Mouse (Mus musculus): Measurements from ENCODE around the gene Fbxo6.

Fbxo6 gene

DNA sequence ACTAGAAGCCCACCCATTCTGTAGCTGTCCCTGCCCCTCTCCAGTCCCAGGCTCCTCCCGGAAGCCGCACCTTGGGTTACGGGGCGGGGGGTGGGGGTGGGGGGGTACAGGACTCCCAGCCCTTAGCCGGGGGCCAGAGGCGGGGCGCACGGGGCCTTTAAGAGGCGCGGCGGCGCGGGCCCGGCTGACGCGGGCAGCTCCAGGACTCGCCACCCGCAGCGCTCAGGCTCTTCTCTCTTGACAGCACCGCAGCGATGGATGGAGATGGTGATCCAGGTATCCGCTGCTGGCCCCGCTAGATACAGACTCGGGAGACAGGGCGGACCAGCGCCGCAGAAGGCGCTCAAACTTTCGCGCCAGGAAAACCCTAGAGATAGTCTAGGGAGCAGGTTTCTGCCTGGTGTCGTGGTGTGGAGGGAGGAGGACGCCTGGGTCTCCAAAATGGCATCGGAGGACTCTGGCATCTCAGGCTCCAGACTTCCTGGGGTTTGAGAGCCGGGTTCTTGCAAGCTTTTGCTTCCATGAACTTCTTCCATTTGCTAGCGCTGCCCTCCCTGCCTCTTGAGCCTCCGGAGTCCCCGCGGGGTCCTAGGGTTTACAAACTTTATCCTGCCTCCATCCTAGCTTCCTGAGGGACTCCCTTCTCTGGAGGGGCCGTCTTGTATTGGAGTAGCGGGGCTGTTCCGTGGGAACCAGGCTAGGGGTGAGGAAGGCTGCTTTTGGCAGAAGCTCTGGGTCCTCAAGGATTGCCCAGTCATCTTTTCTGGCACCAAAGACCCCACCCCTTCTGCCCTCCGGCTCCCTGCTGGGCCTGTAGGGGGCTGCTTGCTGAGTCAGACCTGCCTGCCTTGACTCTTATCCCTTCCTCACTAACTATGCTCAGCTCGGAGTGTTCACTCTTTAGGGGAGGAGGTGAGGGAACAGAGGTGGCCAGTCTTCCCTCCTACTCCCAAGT lies 8.8 kb upstream of the Fbxo6 start, which contains the start of the genes Fbxo44 and Fbxo2:
Fbxo44 (minus strand) TSS at position 47 of the 955 bp plus-strand sequence.
Fbxo2 (plus strand) TSS at position 186 of the 955 bp plus-strand sequence.
- DNase-seq: peak; percentile 52

DNA sequence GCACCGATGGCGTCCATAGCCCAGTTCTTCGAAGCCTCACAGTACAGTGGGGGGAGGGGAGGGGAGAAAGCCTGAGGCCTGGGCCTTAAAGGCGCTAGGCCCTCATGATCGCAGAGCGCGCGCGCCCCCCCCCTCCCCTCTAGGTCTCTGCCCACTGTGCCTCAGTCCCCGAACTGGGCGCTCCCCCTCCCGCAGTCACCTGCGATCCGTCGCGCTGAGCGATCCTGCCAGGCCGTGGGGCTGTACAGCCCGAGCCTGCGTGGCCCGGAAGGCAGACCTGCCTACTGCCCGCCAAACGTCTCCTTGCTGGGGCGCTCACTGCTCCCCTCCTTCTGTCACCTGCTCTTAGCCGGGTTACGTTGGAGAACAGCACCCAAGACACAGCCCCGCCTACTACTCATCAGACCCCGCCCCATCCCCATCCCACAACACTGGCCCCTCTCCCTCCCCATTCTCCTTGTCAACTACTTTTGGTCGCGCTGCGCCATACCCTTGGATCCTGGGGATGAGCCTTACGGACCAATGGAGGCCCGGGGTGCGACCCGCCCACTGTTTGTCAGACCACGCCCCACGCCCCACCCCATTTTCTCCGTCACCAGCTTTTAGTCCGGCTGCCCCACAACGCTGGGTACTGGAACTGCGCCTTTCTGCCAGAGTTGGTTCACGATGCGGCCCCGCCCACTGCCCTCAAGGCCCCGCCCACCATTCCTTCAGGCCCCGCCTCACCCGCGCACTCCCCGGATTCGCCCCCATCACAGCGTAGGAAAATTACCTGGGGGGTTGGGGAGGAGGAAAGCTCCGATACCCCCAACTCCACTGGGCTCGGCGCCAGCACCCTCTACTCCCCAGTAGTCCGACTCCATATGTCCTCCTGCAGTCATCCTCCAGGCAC lies 7.8 kb upstream of the Fbxo6 start:
- DNase-seq: peak; percentile 93

DNA sequence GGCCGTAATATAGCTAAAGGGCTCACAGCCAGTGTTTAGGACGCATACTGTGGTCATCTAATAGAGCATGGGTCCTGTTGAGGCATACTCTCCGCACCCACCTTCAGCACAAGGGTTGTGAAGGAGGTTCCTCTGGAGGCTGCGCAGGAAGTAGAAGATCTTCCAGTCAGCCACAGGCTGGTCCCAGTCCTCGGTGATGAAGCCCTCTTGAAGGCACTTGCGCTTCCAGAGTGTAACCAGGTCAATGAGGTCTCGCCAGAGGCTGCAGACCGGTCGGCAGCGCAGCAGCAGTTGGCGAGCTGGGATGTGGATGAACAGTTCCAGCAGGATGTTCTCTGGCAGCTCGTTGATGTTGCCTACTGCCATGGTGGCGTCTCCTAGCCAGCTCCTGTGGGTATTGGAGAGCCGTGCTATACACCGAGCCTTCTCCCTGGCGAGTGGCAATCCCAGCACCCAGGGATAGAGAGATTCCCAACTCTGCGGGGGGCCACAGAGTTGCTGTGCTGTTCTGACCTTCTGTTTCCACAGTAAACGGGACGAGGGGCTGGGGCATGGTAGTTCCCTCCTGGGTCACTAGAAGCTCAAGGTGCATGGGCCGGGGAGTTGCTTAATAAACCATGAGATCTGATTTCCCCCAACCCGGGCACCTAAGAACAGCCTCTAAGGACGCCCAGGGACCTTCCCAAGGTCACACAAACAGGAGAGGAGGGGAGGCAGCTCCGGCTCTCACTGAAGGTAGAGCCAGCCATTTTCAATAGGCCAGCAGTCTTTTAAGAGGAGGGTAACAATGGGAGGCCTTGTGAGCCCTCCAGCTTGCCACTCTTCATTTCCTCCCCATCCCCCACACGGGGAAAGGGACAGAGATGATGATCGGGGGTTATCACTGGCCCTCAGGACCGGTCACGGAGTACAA lies 6.8 kb upstream of the Fbxo6 start:
- peak; percentile 49 for DNase-seq

DNA sequence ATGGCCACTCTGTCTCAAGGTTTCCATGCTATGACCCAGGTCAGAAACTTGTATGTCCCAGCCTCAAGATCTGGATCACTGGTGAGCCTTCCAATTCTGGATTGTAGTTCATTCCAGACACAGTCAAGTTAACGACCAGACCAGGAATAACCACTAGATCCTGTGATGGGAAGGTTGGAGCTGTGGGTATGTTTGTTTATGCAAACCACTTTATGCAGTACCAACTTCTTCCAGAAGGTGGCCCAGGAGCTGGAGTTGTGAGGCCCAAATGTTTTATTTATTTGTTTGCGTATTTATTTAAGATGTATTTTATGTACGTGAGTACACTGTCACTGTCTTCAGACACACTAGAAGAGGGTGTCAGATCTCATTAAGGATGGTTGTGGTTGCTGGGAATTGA lies 3.0 kb upstream of the Fbxo6 start:
- DNase-seq: peak; percentile 55

DNA sequence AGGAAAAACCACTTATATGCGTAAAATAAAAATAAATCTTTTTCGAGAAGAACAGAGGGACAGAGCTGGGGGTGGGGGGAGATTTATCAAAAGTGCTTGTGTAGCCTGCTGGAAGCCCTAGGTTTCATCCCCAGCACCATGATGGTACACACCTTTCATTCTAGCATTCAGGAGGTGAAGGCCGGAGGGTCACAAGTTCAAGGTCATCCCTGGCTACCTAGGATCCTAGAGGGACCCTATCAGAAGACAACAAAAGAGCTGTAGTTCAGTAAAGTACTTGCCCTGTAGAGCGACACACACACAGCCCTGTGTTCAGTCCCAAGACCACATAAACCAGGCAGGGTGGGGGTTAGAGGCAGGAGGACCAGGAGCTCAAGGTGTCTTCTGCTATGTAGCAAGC lies 2.1 kb upstream of the Fbxo6 start:
- no peak for DNase-seq

DNA sequence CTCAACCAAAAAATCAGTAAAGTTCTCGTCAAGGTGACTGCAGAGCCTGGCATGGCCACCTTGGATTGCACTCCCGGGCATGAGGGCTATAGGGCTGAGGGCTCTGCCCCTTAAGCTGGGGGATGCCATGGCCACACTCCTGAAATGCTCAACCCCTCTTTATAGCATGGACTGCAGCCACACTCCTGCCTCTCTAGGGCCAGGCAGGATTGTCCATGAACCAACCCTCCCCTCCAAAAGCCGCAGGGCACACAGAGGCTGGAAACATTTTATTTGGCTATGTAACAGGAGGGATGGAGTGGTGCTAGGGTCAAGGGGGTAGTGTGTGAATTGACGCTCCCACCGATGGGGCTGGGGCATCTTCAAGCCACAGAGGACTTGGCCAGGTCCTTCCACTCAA lies 607 bp upstream of the Fbxo6 start:
- no peak for DNase-seq

DNA sequence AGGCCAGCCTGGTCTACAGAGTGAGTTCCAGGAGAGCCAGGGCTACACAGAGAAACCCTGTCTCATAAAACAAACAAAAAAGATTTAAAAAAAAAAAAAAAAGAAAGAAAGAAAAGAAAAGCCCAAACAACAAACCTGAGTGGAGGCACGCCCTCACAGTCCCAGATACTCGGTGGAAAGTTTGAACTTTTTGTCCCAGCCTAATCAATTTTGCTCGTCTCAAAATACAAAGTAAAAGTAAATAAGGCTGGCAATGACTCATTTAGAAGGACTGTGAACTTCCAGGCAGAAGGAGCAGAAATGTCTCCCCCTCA lies 1.0 kb downstream of the Fbxo6 start:
- no peak for DNase-seq

DNA sequence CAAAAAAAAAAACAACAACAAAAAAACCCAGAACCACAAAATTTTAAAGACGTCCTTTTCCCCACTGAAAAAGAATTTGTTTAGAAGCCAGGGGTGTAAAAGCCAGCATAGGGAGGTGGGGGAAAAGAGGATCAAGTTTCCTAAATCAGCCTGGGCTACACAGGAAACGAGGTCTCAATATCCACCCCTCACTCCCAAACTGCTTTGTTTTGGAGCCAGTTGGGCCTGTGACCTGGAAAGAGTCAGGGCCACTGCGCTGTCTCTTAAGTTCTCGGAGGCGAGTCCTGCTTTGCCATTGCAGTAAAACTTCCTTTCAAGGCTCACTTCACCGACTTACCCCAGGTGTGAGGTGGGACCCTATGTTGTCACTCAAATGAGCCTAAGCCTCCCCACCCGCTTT lies 1.7 kb downstream of the Fbxo6 start:
- no peak for DNase-seq

DNA sequence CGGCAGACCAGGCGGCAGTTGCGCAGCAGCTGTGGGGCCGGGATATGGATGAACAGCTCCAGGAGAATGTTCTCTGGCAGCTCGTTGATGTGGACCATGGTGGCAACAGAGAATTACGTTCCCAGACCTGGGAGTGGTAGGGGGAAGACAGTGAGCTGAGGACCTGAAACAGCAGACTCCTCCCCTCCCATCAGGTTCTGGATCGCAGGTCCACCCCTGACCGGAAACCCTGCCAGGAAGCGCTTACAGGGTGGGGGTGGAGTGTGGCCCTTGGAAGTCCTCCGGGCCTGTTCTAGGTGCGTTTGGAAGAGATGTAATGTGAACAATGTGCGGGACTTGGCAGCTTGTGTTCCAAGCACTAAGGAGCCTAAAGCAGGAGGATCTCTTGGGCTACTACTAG lies 2.4 kb downstream of the Fbxo6 start:
- DNase-seq: no peak

DNA sequence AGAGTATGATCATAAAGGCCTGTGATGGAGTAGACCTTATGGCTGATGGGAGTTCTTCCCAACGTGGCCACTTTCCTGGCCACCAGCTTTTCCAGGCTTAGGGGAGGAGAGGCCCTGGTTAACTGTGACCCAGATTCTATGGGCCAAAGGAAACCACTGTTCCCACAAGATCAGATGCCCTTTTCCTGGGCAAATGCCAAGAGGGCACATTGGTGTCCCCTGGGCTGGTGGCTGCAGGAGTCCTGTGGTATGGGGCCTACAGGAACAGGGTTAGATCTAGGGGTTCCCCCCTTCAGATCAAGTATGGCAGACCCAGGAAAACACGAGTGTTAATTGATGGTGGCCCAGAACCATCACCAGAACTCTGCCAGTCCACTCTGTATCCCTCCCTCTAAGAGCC lies 4.2 kb downstream of the Fbxo6 start:
- no peak for DNase-seq

DNA sequence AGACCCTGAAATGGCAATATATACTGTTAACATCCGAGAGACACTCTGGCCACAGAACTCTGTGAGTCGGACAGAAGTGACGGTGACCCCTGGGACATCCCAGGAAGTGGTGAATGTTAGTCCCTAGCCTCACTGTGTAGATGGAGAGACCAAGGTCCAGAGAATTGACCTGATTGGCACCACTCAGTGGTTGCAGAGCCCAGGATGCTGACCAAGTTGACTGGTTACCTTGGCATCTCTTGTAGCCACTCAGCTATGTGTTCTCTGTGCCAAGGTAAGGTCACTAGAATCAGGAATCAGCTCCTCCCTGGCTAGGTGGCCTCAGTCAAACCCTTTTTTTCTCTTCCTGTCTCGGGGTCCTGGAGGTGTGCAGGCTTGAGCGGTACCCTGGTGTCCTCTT lies 8.2 kb downstream of the Fbxo6 start:
- no peak for DNase-seq

DNA sequence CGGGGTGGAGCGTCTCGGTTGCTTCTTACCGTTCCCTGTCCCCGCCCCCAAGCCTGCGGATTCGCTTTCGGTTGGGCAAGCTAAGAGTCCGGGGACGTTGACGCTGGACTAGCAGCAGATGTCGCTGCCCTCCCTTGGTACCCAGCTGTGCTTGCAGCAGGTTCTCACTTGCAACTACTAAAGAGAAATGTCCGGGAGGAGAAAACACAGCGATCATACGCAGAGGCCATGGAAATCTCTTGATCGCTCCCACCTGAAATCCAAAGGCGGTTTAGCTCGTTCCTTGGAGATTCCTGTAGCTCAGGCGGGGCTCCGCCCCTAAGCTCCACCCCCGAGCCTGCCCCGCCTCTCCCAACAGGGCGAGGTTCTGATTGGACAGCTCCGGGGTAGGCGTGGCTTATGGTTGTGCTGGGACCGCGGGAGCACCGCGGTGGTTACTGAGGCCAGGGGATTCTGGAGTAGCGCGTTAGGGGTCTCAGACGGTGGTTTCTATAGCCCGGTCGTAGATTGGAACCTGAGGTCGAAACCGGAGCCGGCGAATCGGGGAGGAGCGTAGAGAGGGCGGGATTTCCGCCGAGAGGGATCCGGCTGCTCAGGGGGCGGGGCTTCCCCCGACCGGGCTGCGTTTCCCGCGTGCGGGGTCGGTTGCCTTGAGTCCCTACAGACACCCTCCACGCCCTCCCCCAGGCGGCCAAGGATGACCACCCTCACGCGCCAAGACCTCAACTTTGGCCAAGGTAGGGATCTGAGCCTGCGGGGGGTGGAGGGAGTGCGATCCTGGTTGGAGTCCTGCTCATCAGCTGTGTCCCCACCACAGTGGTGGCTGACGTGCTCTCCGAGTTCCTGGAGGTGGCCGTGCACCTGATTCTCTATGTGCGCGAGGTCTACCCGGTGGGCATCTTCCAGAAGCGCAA lies 11.6 kb downstream of the Fbxo6 start:
- peak; percentile 94 for DNase-seq

DNA sequence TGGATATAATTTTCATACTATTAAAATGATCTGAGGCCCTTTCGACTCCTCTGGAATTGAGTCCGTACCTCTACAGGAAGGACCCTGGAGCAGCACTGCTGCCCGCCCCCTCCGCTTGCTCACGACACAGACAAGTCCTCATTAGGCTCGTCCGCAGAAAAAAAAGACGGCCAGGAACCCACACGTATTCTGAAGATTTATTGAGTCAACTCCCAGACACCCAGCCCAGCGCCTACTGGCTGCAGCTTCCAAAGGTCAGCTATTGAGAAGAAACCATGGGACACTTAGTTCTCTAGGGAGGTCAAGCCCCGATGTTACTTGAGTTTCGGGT lies 12.2 kb downstream of the Fbxo6 start:
- no peak for DNase-seq

DNA sequence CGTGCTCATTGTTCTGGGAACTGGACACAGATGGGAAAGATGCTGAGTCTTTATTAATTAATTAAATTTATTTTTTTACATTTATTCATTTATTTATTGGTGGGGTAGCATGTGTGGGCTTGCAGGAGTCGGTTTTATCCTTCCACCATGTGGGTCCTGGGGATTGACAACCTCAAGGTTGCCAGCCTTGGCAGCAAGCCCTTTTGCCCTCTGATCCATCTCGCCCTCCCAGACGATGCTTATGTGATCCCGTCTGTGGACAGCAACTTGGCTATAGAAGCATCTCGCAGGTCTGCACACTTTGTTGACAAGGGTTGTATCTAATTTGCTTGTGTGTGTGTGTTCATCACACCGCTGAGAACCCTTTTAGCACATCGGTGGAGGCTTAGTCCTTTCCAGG lies 14.4 kb downstream of the Fbxo6 start:
- DNase-seq: no peak

DNA sequence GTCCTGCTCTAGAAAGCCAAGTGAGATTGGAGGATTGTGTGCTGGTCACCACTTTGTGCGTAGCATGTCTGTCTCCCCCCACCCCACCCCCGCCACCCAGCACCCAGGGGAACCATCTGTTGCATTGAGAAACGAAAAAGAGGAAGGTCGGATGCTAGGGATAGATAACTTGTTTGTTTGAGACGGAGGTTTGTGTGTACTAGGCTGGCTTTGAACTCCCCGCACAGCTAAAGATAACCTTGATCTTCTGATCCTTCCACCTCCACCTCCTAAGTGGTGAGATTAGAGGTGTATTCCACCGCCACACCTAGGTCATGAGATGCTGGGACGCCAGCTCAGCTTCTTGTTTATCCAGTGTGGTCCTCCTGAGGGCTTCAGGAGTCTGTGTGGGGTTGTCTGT lies 17.0 kb downstream of the Fbxo6 start:
- no peak for DNase-seq

DNA sequence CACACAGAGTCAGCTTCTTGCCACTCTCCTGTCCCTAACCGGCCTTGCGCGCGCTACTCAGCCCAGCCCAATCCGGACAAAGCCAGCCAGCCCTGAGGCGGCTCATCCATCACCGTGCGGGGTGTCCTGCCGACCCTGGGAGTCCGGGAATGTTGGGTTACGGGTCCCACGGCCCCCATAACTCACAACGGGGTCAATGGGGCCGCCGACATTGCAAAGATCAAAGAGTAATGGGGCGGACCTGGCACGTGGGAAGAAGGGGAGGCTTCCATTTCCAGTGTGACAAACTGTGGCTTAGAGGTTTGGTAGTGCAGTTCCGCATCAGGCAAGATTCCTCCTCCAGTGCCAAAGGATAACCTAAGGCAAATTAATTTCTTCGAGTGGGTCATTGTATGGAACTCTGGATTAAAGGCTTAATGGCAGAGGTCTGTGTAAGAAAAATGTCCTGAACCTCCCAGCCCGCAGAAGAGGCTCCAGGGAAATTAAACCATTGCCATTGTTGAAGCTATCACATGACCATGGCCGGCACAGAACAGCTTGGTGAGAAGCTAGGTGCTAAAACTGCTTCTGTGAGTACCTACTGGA lies 20.4 kb downstream of the Fbxo6 start:
- no peak for DNase-seq

DNA sequence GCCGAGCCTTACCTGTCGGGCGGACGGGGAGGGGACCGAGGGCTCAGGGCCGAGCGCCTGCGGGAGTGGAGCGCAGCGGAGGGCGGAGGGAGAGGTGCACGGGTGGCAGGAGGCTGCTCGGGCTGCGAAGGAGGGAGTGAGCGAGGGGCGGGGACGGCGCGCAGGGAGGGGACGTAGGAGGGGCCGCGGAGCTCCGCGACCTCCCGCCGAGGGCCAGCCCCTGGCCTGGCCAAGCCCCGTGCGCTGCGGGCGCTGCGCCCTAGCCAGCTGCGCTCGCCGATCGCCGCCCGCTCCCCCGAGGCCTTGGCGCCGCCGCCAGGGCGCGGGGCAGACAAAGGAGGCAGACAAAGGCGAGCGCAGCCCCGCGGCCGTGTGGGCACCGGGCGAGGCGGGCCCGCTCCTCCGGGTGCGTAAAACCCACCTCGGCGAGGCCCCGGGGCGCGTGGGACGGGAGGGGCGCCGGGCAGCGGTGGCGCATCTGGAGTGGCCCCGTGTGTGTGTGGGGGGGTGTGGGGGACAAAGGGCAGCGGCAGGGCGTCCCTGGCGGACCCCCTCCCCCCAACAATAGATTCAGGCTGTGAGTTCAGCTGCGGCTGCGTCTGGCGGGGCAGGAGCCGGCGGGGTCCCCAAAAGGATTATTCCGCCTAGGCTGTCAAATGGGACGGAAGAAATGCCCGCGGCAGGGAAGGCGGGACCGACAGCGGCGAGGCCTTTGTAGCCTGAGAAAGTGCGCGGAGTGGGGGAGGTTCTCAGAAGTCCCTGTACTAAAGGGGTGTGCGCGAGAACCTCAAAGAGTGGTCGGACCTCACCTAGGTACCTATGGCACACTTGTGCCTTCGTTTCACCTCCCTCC lies 21.2 kb downstream of the Fbxo6 start, which contains the start of gene Draxin:
Draxin (minus strand) TSS at position 138 of the 853 bp plus-strand sequence.
- DNase-seq: peak; percentile 55

DNA sequence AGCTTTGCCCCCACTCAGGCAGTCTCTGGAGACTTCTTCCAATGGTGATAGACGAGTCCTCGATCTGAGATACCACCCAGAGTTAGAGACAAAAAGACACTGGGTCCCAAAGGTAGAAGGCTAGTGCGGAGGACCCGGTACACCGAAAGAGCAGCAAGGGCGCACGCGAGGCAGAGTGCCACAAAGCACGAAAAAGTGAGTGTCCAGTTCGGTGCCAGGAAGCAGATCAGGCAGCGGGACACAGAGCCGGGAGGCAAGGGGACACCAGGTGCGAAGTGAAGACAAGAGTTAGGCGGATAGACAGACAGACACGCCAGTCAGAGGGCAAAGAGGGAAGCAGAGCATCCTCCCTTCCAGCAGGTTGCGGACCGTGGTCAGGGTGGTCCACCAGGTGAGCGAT lies 21.8 kb downstream of the Fbxo6 start, which contains the start of gene Mad2l2:
Mad2l2 (plus strand) TSS at position 252 of the 400 bp plus-strand sequence.
- DNase-seq: no peak

DNA sequence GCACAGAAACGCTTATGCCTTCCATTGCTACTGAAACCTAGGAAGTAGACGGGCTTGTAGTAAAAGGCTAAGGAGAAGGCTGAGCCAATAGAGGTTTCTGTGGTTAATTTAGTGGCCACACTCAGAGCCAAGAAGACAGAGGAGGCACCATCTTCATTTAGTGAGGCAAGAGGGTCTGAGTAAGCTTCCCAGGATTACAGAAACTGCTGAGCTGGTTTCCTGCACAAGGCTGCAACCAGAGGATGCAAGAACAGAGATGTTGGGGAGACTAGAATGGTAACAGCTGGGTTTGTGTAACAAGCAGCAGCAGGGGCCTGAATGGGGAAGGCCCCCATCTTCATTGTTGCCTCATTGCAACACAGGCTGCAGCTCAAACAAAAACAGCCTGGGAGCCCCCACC lies 23.3 kb downstream of the Fbxo6 start:
- no peak for DNase-seq

DNA sequence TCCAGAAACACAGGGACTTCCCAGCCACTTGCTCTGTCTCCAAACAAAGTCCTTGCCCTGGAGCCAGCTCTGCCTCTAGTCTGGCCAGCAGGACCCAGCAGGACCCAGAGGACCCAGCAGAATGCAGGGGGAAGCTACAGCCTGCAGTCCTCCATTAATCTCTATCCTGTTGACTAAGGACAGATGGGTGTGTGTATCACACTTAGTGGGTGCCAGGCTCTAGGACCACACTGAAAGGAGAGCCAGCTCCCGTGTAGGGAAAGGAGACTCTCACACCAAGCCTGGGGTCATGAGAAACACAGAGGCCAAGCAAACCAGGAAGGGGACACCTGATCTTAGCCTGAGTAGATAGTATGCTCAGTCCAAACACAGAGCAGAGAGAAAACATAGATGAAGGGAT lies 23.7 kb downstream of the Fbxo6 start:
- DNase-seq: no peak

Data from thymus, postnatal 14 days (tissue).